Mouse (Mus musculus): ENCODE data around the gene Pigt.

Gene Pigt

GRCm38 (mm10) chr2:164521841-164522240 is 24.5 kb downstream of the Pigt start:
- no peak for DNase-seq

- DNase-seq = no peak
These were observed 25.0 kb downstream of the Pigt start for GRCm38 (mm10) chr2:164522280-164522679.

GRCm38 (mm10) chr2:164523301-164523773 is 26.0 kb downstream of the Pigt start:
- DNase-seq = no peak

GRCm38 (mm10) chr2:164528557-164528956 is 31.2 kb downstream of the Pigt start:
- DNase-seq = no peak

- DNase-seq = peak; percentile 73 to 85
These were observed 33.8 kb downstream of the Pigt start for GRCm38 (mm10) chr2:164531169-164531568.

GRCm38 (mm10) chr2:164534315-164534714 is 37.0 kb downstream of the Pigt start:
- DNase-seq = no peak

- no peak for DNase-seq
These were observed 39.7 kb downstream of the Pigt start for GRCm38 (mm10) chr2:164537003-164537402.

- DNase-seq = no peak
These were observed 43.5 kb downstream of the Pigt start for GRCm38 (mm10) chr2:164540652-164541427.

- DNase-seq = no peak
These were observed 44.8 kb downstream of the Pigt start for GRCm38 (mm10) chr2:164542132-164542531.

GRCm38 (mm10) chr2:164542598-164542997 is 45.3 kb downstream of the Pigt start:
- peak in 1 of 2 experiments; percentile 58 for DNase-seq

GRCm38 (mm10) chr2:164543745-164544144 is 46.4 kb downstream of the Pigt start:
- peak; percentile 55 to 76 for DNase-seq

- DNase-seq = no peak
These were observed 47.3 kb downstream of the Pigt start for GRCm38 (mm10) chr2:164544454-164545097.

- DNase-seq = no peak
These were observed 52.0 kb downstream of the Pigt start for GRCm38 (mm10) chr2:164549338-164549737.

- no peak for DNase-seq
These were observed 52.9 kb downstream of the Pigt start for GRCm38 (mm10) chr2:164549963-164550894.

- DNase-seq = no peak
These were observed 53.6 kb downstream of the Pigt start for GRCm38 (mm10) chr2:164550895-164551269.

GRCm38 (mm10) chr2:164551502-164551901 is 54.2 kb downstream of the Pigt start:
- no peak for DNase-seq

Measured in kidney, postnatal 25 days (tissue).